Mouse (Mus musculus): Measurements from ENCODE around the gene Rap2b. TPM values are rescaled to one million over a fixed set of nuclear protein-coding genes. Genes with fewer than 3 reads are reported as not detected.

Gene Rap2b
- polyA plus RNA-seq, 1 experiment from 2014 or later = 14.1 TPM

GRCm38 (mm10) chr3:61365779-61366373, 4.4 kb downstream of the Rap2b start, which contains the start of gene B430305J03Rik:
Gene B430305J03Rik (minus strand): TSS chr3:61365951.
- peaks cover 30% of the 10 kb centered on the region for H3K4me1 ChIP-seq (replicated peaks; ENCODE audit: control insufficient read depth, insufficient read depth, low read length)
- peak within 1 kb of the TSS; percentile 62 for H3K4me2 ChIP-seq (ENCODE audit: low read length)
- H3K27me3 ChIP-seq (replicated peaks; ENCODE audit: control insufficient read depth, insufficient read depth, low read length) = no peaks in the 10 kb centered on the region
- WGBS = under 1% methylated on average over 10 of the region's 10 CpGs
- peak within 1 kb of the TSS; percentile 96 for H3K9ac ChIP-seq (replicated peaks; ENCODE audit: low read depth, low read length)
- no peak for ATAC-seq
- H3K9me3 ChIP-seq (ENCODE audit: control insufficient read depth, low read length) = no peaks in the 10 kb centered on the region
- peak within 1 kb of the TSS; percentile 93 for H3K27ac ChIP-seq (ENCODE audit: low read length)
- no peaks in the 10 kb centered on the region for H3K36me3 ChIP-seq (ENCODE audit: control insufficient read depth, insufficient read depth)
- peak within 1 kb of the TSS; percentile 93 for H3K4me3 ChIP-seq (replicated peaks; ENCODE audit: low read length)

GRCm38 (mm10) chr3:61368446-61368845, 7.0 kb downstream of the Rap2b start:
- no peak overlapping the region for H3K9ac ChIP-seq (replicated peaks; ENCODE audit: low read depth, low read length)
- 98% methylated on average over 1 of the region's 1 CpGs for WGBS
- no peak for ATAC-seq
- peaks cover 25% of the 10 kb centered on the region for H3K4me1 ChIP-seq (replicated peaks; ENCODE audit: control insufficient read depth, insufficient read depth, low read length)
- H3K27me3 ChIP-seq (replicated peaks; ENCODE audit: control insufficient read depth, insufficient read depth, low read length) = no peaks in the 10 kb centered on the region
- H3K27ac ChIP-seq (ENCODE audit: low read length) = no peak overlapping the region
- H3K36me3 ChIP-seq (ENCODE audit: control insufficient read depth, insufficient read depth) = no peaks in the 10 kb centered on the region
- no peak overlapping the region for H3K4me2 ChIP-seq (ENCODE audit: low read length)
- H3K9me3 ChIP-seq (ENCODE audit: control insufficient read depth, low read length) = no peaks in the 10 kb centered on the region
- no peak overlapping the region for H3K4me3 ChIP-seq (replicated peaks; ENCODE audit: low read length)

GRCm38 (mm10) chr3:61376001-61376400, 14.6 kb downstream of the Rap2b start:
- H3K4me1 ChIP-seq (replicated peaks; ENCODE audit: control insufficient read depth, insufficient read depth, low read length) = no peaks in the 10 kb centered on the region
- H3K27ac ChIP-seq (ENCODE audit: low read length) = no peak overlapping the region
- no peak for ATAC-seq
- no peak overlapping the region for H3K9ac ChIP-seq (replicated peaks; ENCODE audit: low read depth, low read length)
- no peaks in the 10 kb centered on the region for H3K9me3 ChIP-seq (ENCODE audit: control insufficient read depth, low read length)
- H3K36me3 ChIP-seq (ENCODE audit: control insufficient read depth, insufficient read depth) = no peaks in the 10 kb centered on the region
- H3K4me2 ChIP-seq (ENCODE audit: low read length) = no peak overlapping the region
- no peaks in the 10 kb centered on the region for H3K27me3 ChIP-seq (replicated peaks; ENCODE audit: control insufficient read depth, insufficient read depth, low read length)
- WGBS = 96% methylated on average over 8 of the region's 8 CpGs
- H3K4me3 ChIP-seq (replicated peaks; ENCODE audit: low read length) = no peak overlapping the region

- ATAC-seq = no peak
- H3K9ac ChIP-seq (replicated peaks; ENCODE audit: low read depth, low read length) = no peak overlapping the region
- H3K4me3 ChIP-seq (replicated peaks; ENCODE audit: low read length) = no peak overlapping the region
- H3K27me3 ChIP-seq (replicated peaks; ENCODE audit: control insufficient read depth, insufficient read depth, low read length) = no peaks in the 10 kb centered on the region
- no peaks in the 10 kb centered on the region for H3K4me1 ChIP-seq (replicated peaks; ENCODE audit: control insufficient read depth, insufficient read depth, low read length)
- no peaks in the 10 kb centered on the region for H3K36me3 ChIP-seq (ENCODE audit: control insufficient read depth, insufficient read depth)
- no peak overlapping the region for H3K27ac ChIP-seq (ENCODE audit: low read length)
- 79% methylated on average over 4 of the region's 4 CpGs for WGBS
- no peak overlapping the region for H3K4me2 ChIP-seq (ENCODE audit: low read length)
- no peaks in the 10 kb centered on the region for H3K9me3 ChIP-seq (ENCODE audit: control insufficient read depth, low read length)
Observed at GRCm38 (mm10) chr3:61386368-61386767, 24.9 kb downstream of the Rap2b start.

- WGBS = 88% methylated on average over 4 of the region's 4 CpGs
Observed at GRCm38 (mm10) chr3:61391564-61391963, 30.1 kb downstream of the Rap2b start.

GRCm38 (mm10) chr3:61392881-61393280, 31.4 kb downstream of the Rap2b start:
- no peak for ATAC-seq
- H3K27me3 ChIP-seq (replicated peaks; ENCODE audit: control insufficient read depth, insufficient read depth, low read length) = no peaks in the 10 kb centered on the region
- no peak overlapping the region for H3K9ac ChIP-seq (replicated peaks; ENCODE audit: low read depth, low read length)
- H3K4me3 ChIP-seq (replicated peaks; ENCODE audit: low read length) = no peak overlapping the region
- no peak overlapping the region for H3K4me2 ChIP-seq (ENCODE audit: low read length)
- 73% methylated on average over 1 of the region's 1 CpGs for WGBS
- H3K9me3 ChIP-seq (ENCODE audit: control insufficient read depth, low read length) = no peaks in the 10 kb centered on the region
- H3K36me3 ChIP-seq (ENCODE audit: control insufficient read depth, insufficient read depth) = no peaks in the 10 kb centered on the region
- H3K4me1 ChIP-seq (replicated peaks; ENCODE audit: control insufficient read depth, insufficient read depth, low read length) = no peaks in the 10 kb centered on the region
- H3K27ac ChIP-seq (ENCODE audit: low read length) = no peak overlapping the region

More at GRCm38 (mm10) chr3:61391564-61391963, 30.1 kb downstream of the Rap2b start:
- H3K9me3 ChIP-seq (ENCODE audit: control insufficient read depth, low read length) = no peaks in the 10 kb centered on the region
- H3K4me2 ChIP-seq (ENCODE audit: low read length) = no peak overlapping the region
- H3K36me3 ChIP-seq (ENCODE audit: control insufficient read depth, insufficient read depth) = no peaks in the 10 kb centered on the region
- ATAC-seq = no peak
- H3K27me3 ChIP-seq (replicated peaks; ENCODE audit: control insufficient read depth, insufficient read depth, low read length) = no peaks in the 10 kb centered on the region
- no peaks in the 10 kb centered on the region for H3K4me1 ChIP-seq (replicated peaks; ENCODE audit: control insufficient read depth, insufficient read depth, low read length)
- H3K27ac ChIP-seq (ENCODE audit: low read length) = no peak overlapping the region
- H3K4me3 ChIP-seq (replicated peaks; ENCODE audit: low read length) = no peak overlapping the region
- H3K9ac ChIP-seq (replicated peaks; ENCODE audit: low read depth, low read length) = no peak overlapping the region

- Histone ChIP-seq H3K27me3 (replicated peaks; ENCODE audit: control insufficient read depth, insufficient read depth, low read length) (no peaks in the 10 kb centered on the region), H3K4me2 (ENCODE audit: low read length) (no peak overlapping the region), H3K27ac (ENCODE audit: low read length) (no peak overlapping the region), H3K4me3 (replicated peaks; ENCODE audit: low read length) (no peak overlapping the region), H3K4me1 (replicated peaks; ENCODE audit: control insufficient read depth, insufficient read depth, low read length) (no peaks in the 10 kb centered on the region), H3K9ac (replicated peaks; ENCODE audit: low read depth, low read length) (no peak overlapping the region), H3K9me3 (ENCODE audit: control insufficient read depth, low read length) (no peaks in the 10 kb centered on the region), H3K36me3 (ENCODE audit: control insufficient read depth, insufficient read depth) (no peaks in the 10 kb centered on the region)
- no peak for ATAC-seq
- WGBS = 67% methylated on average over 3 of the region's 3 CpGs
Observed at GRCm38 (mm10) chr3:61393520-61393919, 32.1 kb downstream of the Rap2b start.

- no peaks in the 10 kb centered on the region for H3K9me3 ChIP-seq (ENCODE audit: control insufficient read depth, low read length)
- 92% methylated on average over 3 of the region's 3 CpGs for WGBS
- ATAC-seq = no peak
- H3K4me1 ChIP-seq (replicated peaks; ENCODE audit: control insufficient read depth, insufficient read depth, low read length) = no peaks in the 10 kb centered on the region
- H3K4me2 ChIP-seq (ENCODE audit: low read length) = no peak overlapping the region
- H3K4me3 ChIP-seq (replicated peaks; ENCODE audit: low read length) = no peak overlapping the region
- H3K27ac ChIP-seq (ENCODE audit: low read length) = no peak overlapping the region
- H3K27me3 ChIP-seq (replicated peaks; ENCODE audit: control insufficient read depth, insufficient read depth, low read length) = no peaks in the 10 kb centered on the region
- H3K36me3 ChIP-seq (ENCODE audit: control insufficient read depth, insufficient read depth) = no peaks in the 10 kb centered on the region
- H3K9ac ChIP-seq (replicated peaks; ENCODE audit: low read depth, low read length) = no peak overlapping the region
Observed at GRCm38 (mm10) chr3:61395382-61395781, 33.9 kb downstream of the Rap2b start.

- Histone ChIP-seq H3K4me1 (replicated peaks; ENCODE audit: control insufficient read depth, insufficient read depth, low read length) (no peaks in the 10 kb centered on the region), H3K4me3 (replicated peaks; ENCODE audit: low read length) (no peak overlapping the region), H3K4me2 (ENCODE audit: low read length) (no peak overlapping the region), H3K9ac (replicated peaks; ENCODE audit: low read depth, low read length) (no peak overlapping the region), H3K27ac (ENCODE audit: low read length) (no peak overlapping the region), H3K36me3 (ENCODE audit: control insufficient read depth, insufficient read depth) (no peaks in the 10 kb centered on the region), H3K9me3 (ENCODE audit: control insufficient read depth, low read length) (no peaks in the 10 kb centered on the region), H3K27me3 (replicated peaks; ENCODE audit: control insufficient read depth, insufficient read depth, low read length) (no peaks in the 10 kb centered on the region)
- WGBS = 12% methylated on average over 2 of the region's 2 CpGs
- no peak for ATAC-seq
Observed at GRCm38 (mm10) chr3:61396728-61397127, 35.3 kb downstream of the Rap2b start.
